ENCODE assay signal across 8 mouse cellular contexts in the genomic region with DNA sequence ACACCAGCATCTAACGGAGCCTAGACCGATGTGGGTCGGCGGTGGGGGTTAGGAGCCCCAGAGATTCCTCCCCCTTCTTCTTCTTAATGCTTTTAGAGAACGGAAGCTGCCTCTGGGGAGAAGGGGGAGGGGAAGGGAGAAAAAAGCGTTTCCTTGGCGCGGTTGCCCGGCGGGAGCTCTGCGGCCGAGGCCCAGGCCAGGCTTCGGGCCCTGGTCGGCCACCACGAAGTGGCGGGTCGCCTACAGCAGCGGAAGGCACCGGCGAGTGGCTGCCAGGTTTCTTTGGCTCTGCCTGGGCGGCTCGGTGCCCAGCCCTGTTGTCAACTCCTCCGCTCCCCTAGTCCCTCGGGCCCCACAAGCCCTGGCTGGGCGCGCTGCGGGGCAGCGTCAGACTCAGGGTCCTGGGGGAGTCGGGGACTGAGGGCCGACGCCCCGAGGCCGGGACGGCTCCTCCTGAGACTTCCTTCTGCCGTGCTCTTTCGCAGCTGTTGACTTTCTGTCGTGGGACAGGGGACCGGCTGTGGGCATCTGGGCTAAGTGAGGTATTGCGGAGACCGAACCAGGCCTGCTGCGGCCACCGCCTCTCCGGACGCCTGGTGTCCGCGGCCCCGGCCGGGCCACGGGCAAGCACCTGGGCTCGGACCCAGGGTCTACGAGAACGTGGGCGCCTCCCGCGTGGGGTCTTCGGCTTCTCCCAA.
DNase-seq lines count a peak whose midpoint lies in the region; ATAC-seq lines count a peak whose summit lies in the region.

No protein-coding gene starts in this region.

- no peak for DNase-seq in kidney, adult 9 months
- DNase-seq in layer of hippocampus, adult 18-20 months (ENCODE audit: low spot score in 2 of 2), result peak; percentile 51 to 62
- no peak for DNase-seq in thymus, postnatal 4 days

- H3K4me1 ChIP-seq in kidney, embryonic 14.5 days (ENCODE audit: control insufficient read depth, insufficient read depth, low read length), result peaks cover 8% of the 10 kb centered on the region; the same call in 1 of the 2 replicates
- 0 out of 2 replicates have a peak, but pooled peaks cover 2% of the 10 kb centered on the region for H3K4me1 ChIP-seq in brown adipose tissue, adult 24 weeks (ENCODE audit: control insufficient read depth, insufficient read depth, insufficient read length, low read length)
- peaks cover 33% of the 10 kb centered on the region for H3K4me1 ChIP-seq in midbrain, embryonic 13.5 days (replicated peaks)

- H3K4me2 ChIP-seq in kidney, embryonic 14.5 days (replicated peaks; ENCODE audit: low read depth, low read length), result peak overlapping the region; percentile 65
- peak overlapping the region; percentile 100 for H3K4me2 ChIP-seq in midbrain, embryonic 13.5 days (replicated peaks)

- no peak overlapping the region for H3K9ac ChIP-seq in kidney, embryonic 14.5 days (ENCODE audit: low read depth, low read length)
- H3K9ac ChIP-seq in midbrain, embryonic 13.5 days (replicated peaks), result peak overlapping the region; percentile 100

- under 1% methylated on average over 50 of the region's 56 CpGs for WGBS in kidney, embryonic 14.5 days
- under 1% methylated on average over 51 of the region's 56 CpGs for WGBS in midbrain, embryonic 13.5 days

- ATAC-seq in kidney, embryonic 14.5 days (ENCODE audit: low FRiP score, low TSS enrichment), result peak; percentile 69; the same call in 1 of the 2 replicates
- peak; percentile 46 for ATAC-seq in frontal cortex, adult (ENCODE audit: low TSS enrichment)
- peak; percentile 61 for ATAC-seq in midbrain, embryonic 13.5 days
- no peak for ATAC-seq in CD4-positive, CD25-positive, alpha-beta regulatory T cell, adult 4 months

- peaks cover 62% of the 10 kb centered on the region for H3K27me3 ChIP-seq in kidney, embryonic 14.5 days (ENCODE audit: control insufficient read depth, insufficient read depth, low read length)
- no peaks in the 10 kb centered on the region for H3K27me3 ChIP-seq in midbrain, embryonic 13.5 days

- H3K27ac ChIP-seq in kidney, embryonic 14.5 days (ENCODE audit: low read depth, low read length), result no peak overlapping the region
- no peak overlapping the region for H3K27ac ChIP-seq in brown adipose tissue, adult 24 weeks (replicated peaks; ENCODE audit: low read depth, low read length)
- H3K27ac ChIP-seq in midbrain, embryonic 13.5 days, result peak overlapping the region; percentile 100

- peak overlapping the region; percentile 39 for H3K4me3 ChIP-seq in kidney, embryonic 14.5 days (ENCODE audit: low read length)
- peak overlapping the region; percentile 34 for H3K4me3 ChIP-seq in brown adipose tissue, adult 24 weeks (ENCODE audit: insufficient read depth, low read depth, low read length)
- H3K4me3 ChIP-seq in midbrain, embryonic 13.5 days (replicated peaks), result peak overlapping the region; percentile 84

- no peaks in the 10 kb centered on the region for H3K36me3 ChIP-seq in kidney, embryonic 14.5 days (ENCODE audit: control insufficient read depth, insufficient read depth, low read length)
- H3K36me3 ChIP-seq in midbrain, embryonic 13.5 days, result no peaks in the 10 kb centered on the region

- no peaks in the 10 kb centered on the region for H3K9me3 ChIP-seq in kidney, embryonic 14.5 days (ENCODE audit: control insufficient read depth, low read length)
- H3K9me3 ChIP-seq in midbrain, embryonic 13.5 days, result no peaks in the 10 kb centered on the region

Comparison
In these comparisons a context has a peak if more than half of its experiments do, and no peak if none do; other contexts are left out.
1. H3K4me3 ChIP-seq: peak in every context shown above with its lines; median percentile 84 in midbrain, embryonic 13.5 days; 39 in kidney, embryonic 14.5 days; 34 in brown adipose tissue, adult 24 weeks.
2. DNase-seq: peak in layer of hippocampus, adult 18-20 months (2 of 2); none in kidney, adult 9 months (single experiment) and thymus, postnatal 4 days (single experiment).